Mouse (Mus musculus) activated CD4-positive, CD25-positive, alpha-beta regulatory T cell, adult 4 months (primary cell): ENCODE measurements around the gene Nrxn3. TPM values are rescaled to one million over a fixed set of nuclear protein-coding genes. Genes with fewer than 3 reads are reported as not detected.

Experiments used
- ATAC-seq: one replicate; pipeline ENCODE4 v1.8.0; 2017
- polyA plus RNA-seq, 2 experiments: library from polyadenylated mRNA; unstranded; fragments of 100-300 nt; shearing (Covaris generic); gene quantifications; one replicate each; pipeline ENCODE4 v1.2.1; 2017

Nrxn3 gene
- polyA plus RNA-seq, 2 experiments from 2014 or later: 0.08 TPM; not detected in 1

- no peak for ATAC-seq
Observed at GRCm38 (mm10) chr12:89198764-89199525, 476.3 kb downstream of the Nrxn3 start.

- ATAC-seq: no peak
Observed at GRCm38 (mm10) chr12:89211608-89212007, 488.9 kb downstream of the Nrxn3 start.

GRCm38 (mm10) chr12:89239826-89240225 is 517.1 kb downstream of the Nrxn3 start:
- no peak for ATAC-seq

GRCm38 (mm10) chr12:89241554-89241953 is 518.9 kb downstream of the Nrxn3 start:
- no peak for ATAC-seq

GRCm38 (mm10) chr12:89242476-89242875 is 519.8 kb downstream of the Nrxn3 start:
- no peak for ATAC-seq

GRCm38 (mm10) chr12:89255275-89255892 is 532.7 kb downstream of the Nrxn3 start:
- ATAC-seq: no peak

- no peak for ATAC-seq
Observed at GRCm38 (mm10) chr12:89258879-89259278, 536.2 kb downstream of the Nrxn3 start.

- ATAC-seq: no peak
Observed at GRCm38 (mm10) chr12:89260076-89260475, 537.4 kb downstream of the Nrxn3 start.

- no peak for ATAC-seq
Observed at GRCm38 (mm10) chr12:89262261-89262660, 539.6 kb downstream of the Nrxn3 start.

- ATAC-seq: no peak
Observed at GRCm38 (mm10) chr12:89282362-89283343, 560.0 kb downstream of the Nrxn3 start.

GRCm38 (mm10) chr12:89284412-89284811 is 561.7 kb downstream of the Nrxn3 start:
- ATAC-seq: no peak

GRCm38 (mm10) chr12:89287037-89287436 is 564.4 kb downstream of the Nrxn3 start:
- no peak for ATAC-seq

- ATAC-seq: no peak
Observed at GRCm38 (mm10) chr12:89289589-89290274, 567.1 kb downstream of the Nrxn3 start.

GRCm38 (mm10) chr12:89290736-89291574 is 568.3 kb downstream of the Nrxn3 start:
- ATAC-seq: no peak

GRCm38 (mm10) chr12:89302011-89302410 is 579.3 kb downstream of the Nrxn3 start:
- no peak for ATAC-seq

- no peak for ATAC-seq
Observed at GRCm38 (mm10) chr12:89310200-89310599, 587.5 kb downstream of the Nrxn3 start.

- ATAC-seq: peak; percentile 75
Observed at GRCm38 (mm10) chr12:89312586-89312985, 589.9 kb downstream of the Nrxn3 start.

GRCm38 (mm10) chr12:89325864-89326560 is 603.3 kb downstream of the Nrxn3 start:
- no peak for ATAC-seq

- ATAC-seq: no peak
Observed at GRCm38 (mm10) chr12:89331474-89332263, 609.0 kb downstream of the Nrxn3 start.

- no peak for ATAC-seq
Observed at GRCm38 (mm10) chr12:89333486-89333885, 610.8 kb downstream of the Nrxn3 start.
